Mouse (Mus musculus) hindbrain, embryonic 15.5 days (tissue): Measurements from ENCODE around the gene Nup93. TPM values are rescaled to one million over a fixed set of nuclear protein-coding genes. Genes with fewer than 3 reads are reported as not detected.

Source experiments
- ATAC-seq: fragments of 200-750 bp; cut with Nextera tagmentation; 2 replicates; pipeline ENCODE4 v1.8.0; 2017; ENCODE audit warnings: low read depth, moderate number of reproducible peaks, moderate TSS enrichment; ENCODE audit not compliant: low FRiP score
- H3K27ac ChIP-seq: fragments of 300-500 bp; sonication (generic); replicated peaks from 2 replicates; pipeline ENCODE4 v1.5.1; 2015; ENCODE audit warnings: mild to moderate bottlenecking, inconsistent platforms
- H3K27me3 ChIP-seq: fragments of 300-500 bp; sonication (generic); 2 replicates; pipeline ENCODE4 v1.6.1; 2015; ENCODE audit warnings: control low read depth, inconsistent platforms
- H3K36me3 ChIP-seq: fragments of 300-500 bp; sonication (generic); 2 replicates; pipeline ENCODE4 v1.6.1; 2015; ENCODE audit warnings: control low read depth, inconsistent platforms
- H3K4me1 ChIP-seq: fragments of 300-500 bp; sonication (generic); replicated peaks from 2 replicates; pipeline ENCODE4 v1.6.1; 2015; ENCODE audit warnings: control low read depth, inconsistent platforms
- H3K4me2 ChIP-seq: fragments of 300-500 bp; sonication (generic); 2 replicates; pipeline ENCODE4 v1.6.1; 2015; ENCODE audit warnings: moderate library complexity, mild to moderate bottlenecking, inconsistent platforms
- H3K4me3 ChIP-seq: fragments of 300-500 bp; sonication (generic); 2 replicates; pipeline ENCODE4 v1.5.1; 2015; ENCODE audit warnings: mild to moderate bottlenecking, inconsistent platforms
- H3K9ac ChIP-seq: fragments of 300-500 bp; sonication (generic); 2 replicates; pipeline ENCODE4 v1.6.1; 2015; ENCODE audit warnings: inconsistent platforms
- H3K9me3 ChIP-seq: fragments of 300-500 bp; sonication (generic); 2 replicates; pipeline ENCODE4 v1.6.1; 2016; ENCODE audit warnings: control low read depth, inconsistent platforms
- WGBS: fragments of 180-500 bp; shearing (Covaris S2); methylation state at CpG from one replicate; pipeline ENCODE4 v1.1.7; 2015; 5-methylcytosine and 5-hydroxymethylcytosine counted together
- polyA plus RNA-seq: library from polyadenylated mRNA; unstranded; fragments of >200 nt; fragmentation: Nextera tagmentation; extraction: Ambion mirVana; gene quantifications from 2 replicates; pipeline ENCODE4 v1.2.1, GENCODE M21; 2015

Nup93 gene
- polyA plus RNA-seq, 1 experiment from 2014 or later, result 58.9 TPM

DNA sequence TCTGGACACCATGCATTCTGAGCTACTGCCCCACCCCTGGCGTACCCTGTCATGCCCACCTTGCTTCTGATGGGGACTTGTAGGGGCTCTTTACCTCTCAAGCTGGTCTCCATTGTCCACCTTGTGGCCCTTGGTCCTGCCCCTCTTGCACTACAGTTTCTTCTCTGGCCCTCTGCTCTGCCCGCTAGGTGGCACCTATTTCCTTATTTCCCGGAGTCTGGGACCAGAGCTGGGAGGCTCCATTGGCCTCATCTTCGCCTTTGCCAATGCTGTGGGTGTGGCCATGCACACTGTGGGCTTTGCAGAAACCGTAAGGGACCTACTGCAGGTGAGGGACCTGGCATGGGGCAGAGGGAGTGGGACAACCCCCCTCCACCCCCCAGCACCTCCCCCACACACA is 119.0 kb downstream of the Nup93 start:
- H3K4me2 ChIP-seq, result no peak overlapping the region
- H3K9ac ChIP-seq, result no peak overlapping the region
- no peak for ATAC-seq
- 55% methylated on average over 5 of the region's 5 CpGs for WGBS
- no peak overlapping the region for H3K4me3 ChIP-seq
- no peaks in the 10 kb centered on the region for H3K36me3 ChIP-seq
- no peak overlapping the region for H3K27ac ChIP-seq
- no peaks in the 10 kb centered on the region for H3K27me3 ChIP-seq
- H3K9me3 ChIP-seq, result no peaks in the 10 kb centered on the region
- H3K4me1 ChIP-seq, result no peaks in the 10 kb centered on the region

DNA sequence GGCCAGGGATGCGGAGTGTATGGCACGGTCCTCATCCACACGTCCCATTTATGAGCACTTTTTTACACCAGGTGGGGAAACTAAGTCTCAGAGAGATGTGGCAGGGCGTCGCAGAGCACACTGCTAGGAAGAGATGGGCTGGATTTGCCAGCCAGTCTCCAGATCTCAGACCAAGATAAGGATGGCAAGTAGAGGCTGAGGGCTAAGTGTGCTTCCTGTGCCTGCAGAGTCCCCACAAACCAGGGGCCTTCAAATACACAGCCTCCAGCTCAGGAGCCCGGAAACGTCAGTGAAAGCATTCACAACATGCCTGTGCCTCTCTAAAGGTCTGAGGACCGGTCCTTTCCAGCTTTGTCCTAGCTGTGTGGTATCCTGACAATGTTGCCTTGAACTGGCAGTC is 123.2 kb downstream of the Nup93 start:
- Histone ChIP-seq H3K4me2 (no peak overlapping the region), H3K36me3 (no peaks in the 10 kb centered on the region), H3K4me3 (no peak overlapping the region), H3K4me1 (no peaks in the 10 kb centered on the region), H3K27me3 (no peaks in the 10 kb centered on the region), H3K9ac (no peak overlapping the region), H3K27ac (no peak overlapping the region), H3K9me3 (no peaks in the 10 kb centered on the region)
- 89% methylated on average over 8 of the region's 8 CpGs for WGBS
- no peak for ATAC-seq

DNA sequence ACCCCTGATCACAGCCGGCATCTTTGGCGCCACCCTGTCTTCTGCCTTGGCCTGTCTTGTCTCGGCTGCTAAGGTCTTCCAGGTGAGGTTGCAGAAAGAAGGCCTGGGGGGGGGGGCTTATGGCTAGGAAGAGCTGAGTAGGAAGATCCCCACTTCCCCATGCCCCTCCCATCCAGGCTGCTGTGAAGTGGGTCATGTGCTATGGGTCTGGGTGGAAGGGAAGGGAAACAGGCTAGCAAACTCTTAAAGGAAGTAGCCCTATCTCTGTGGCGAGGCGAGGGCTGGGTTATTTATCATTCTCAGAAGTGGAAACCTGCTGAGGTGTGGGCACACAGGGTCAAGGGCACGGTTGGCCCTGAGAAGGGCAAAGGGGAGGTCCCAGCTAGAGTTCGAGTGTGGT is 126.4 kb downstream of the Nup93 start:
- Histone ChIP-seq H3K4me1 (no peaks in the 10 kb centered on the region), H3K9ac (no peak overlapping the region), H3K27ac (no peak overlapping the region), H3K9me3 (no peaks in the 10 kb centered on the region), H3K4me2 (no peak overlapping the region), H3K27me3 (no peaks in the 10 kb centered on the region), H3K4me3 (no peak overlapping the region), H3K36me3 (no peaks in the 10 kb centered on the region)
- ATAC-seq, result no peak
- WGBS, result 83% methylated on average over 7 of the region's 7 CpGs

DNA sequence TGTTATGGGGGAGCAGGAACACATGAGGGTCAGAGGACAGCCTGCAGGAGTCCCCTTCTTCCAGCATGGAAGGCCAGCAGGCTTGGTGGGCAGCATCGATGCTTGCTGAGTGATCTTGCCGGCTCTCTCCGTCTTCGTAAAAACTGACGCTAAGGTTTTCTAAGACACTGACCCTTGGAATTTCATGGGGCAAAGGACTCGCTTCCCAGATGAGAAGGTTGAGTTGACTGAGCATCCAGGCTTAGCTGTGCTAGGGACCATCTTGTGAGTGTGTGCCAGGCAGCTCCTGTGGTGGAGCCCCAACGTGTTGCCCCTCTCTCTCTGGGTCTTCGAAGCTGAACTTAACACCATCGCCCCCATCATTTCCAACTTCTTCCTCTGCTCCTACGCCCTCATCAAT is 128.3 kb downstream of the Nup93 start:
- no peak overlapping the region for H3K27ac ChIP-seq
- no peak overlapping the region for H3K4me2 ChIP-seq
- H3K9me3 ChIP-seq, result no peaks in the 10 kb centered on the region
- no peak overlapping the region for H3K9ac ChIP-seq
- H3K4me1 ChIP-seq, result no peaks in the 10 kb centered on the region
- WGBS, result 89% methylated on average over 10 of the region's 10 CpGs
- no peaks in the 10 kb centered on the region for H3K36me3 ChIP-seq
- no peaks in the 10 kb centered on the region for H3K27me3 ChIP-seq
- no peak overlapping the region for H3K4me3 ChIP-seq
- no peak for ATAC-seq

DNA sequence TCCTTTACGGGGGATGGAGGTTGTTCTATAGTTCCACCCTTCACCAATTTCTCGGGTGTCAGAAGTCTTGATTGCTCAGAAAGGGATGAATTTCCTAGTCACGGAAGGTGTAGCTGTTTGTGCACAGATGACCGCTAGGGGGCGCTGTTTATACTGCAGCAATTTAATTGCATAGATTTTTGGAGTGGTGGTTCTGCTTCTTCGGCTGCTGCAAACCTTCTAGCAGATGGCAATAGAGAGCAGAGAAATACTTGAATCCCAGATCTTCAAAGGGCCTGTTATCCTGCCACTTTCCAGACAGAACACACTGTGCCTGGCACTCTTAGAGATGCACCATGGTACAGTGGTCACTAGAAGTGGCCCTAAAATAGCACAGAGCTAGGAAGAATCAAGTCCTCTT is 128.9 kb downstream of the Nup93 start:
- H3K36me3 ChIP-seq, result no peaks in the 10 kb centered on the region
- ATAC-seq, result no peak
- H3K9ac ChIP-seq, result no peak overlapping the region
- H3K27ac ChIP-seq, result no peak overlapping the region
- 7% methylated on average over 6 of the region's 6 CpGs for whole genome bisulfite sequencing
- H3K4me3 ChIP-seq, result no peak overlapping the region
- H3K27me3 ChIP-seq, result no peaks in the 10 kb centered on the region
- H3K4me1 ChIP-seq, result no peaks in the 10 kb centered on the region
- H3K4me2 ChIP-seq, result no peak overlapping the region
- H3K9me3 ChIP-seq, result no peaks in the 10 kb centered on the region

DNA sequence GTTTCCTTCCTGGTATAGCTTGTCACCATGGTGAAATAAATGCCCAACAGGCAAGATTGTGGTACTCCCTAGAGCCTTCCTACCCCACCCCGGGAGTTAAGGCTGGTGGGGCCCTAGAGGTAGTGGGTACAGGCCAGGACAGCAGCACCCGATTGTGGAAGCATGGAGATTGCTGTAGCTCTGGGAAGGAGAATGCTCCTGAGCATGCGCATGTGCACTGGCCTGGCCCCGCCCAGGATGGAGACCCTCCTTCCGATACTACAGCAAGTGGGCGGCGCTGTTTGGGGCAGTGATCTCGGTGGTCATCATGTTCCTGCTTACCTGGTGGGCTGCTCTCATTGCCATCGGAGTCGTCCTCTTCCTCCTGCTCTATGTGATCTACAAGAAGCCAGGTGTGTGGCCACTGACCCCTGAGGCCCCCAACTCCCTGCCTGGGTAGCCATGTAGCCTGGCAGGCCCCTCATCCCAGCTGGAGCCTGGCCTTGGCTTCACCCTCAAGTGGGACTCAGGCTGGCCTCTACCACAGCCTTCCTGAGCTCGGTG is 129.5 kb downstream of the Nup93 start:
- H3K36me3 ChIP-seq, result no peaks in the 10 kb centered on the region
- no peaks in the 10 kb centered on the region for H3K9me3 ChIP-seq
- H3K4me1 ChIP-seq, result no peaks in the 10 kb centered on the region
- 82% methylated on average over 11 of the region's 11 CpGs for WGBS
- H3K27me3 ChIP-seq, result no peaks in the 10 kb centered on the region
- no peak overlapping the region for H3K9ac ChIP-seq
- ATAC-seq, result no peak
- no peak overlapping the region for H3K4me3 ChIP-seq
- no peak overlapping the region for H3K27ac ChIP-seq
- H3K4me2 ChIP-seq, result no peak overlapping the region

DNA sequence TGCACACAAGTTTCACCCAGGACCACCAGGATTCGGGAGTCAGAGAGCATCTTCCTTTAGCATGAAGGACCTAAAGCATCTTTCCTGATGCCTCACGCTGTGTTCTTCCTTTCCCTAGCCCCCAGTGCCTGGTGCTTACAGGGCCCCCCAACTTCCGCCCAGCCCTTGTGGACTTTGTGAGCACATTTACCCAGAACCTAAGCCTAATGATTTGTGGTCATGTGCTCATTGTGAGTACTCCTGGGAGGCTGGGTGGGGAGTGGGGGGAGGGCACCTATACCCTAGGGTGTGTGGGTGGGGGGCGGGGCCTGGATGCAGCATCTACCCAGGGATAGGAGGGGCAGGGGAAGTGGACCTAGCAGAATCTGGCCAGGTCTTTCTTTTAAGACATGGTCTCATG is 131.3 kb downstream of the Nup93 start:
- no peak overlapping the region for H3K4me2 ChIP-seq
- whole genome bisulfite sequencing, result 91% methylated on average over 4 of the region's 4 CpGs
- no peaks in the 10 kb centered on the region for H3K36me3 ChIP-seq
- H3K9me3 ChIP-seq, result no peaks in the 10 kb centered on the region
- no peaks in the 10 kb centered on the region for H3K4me1 ChIP-seq
- no peak overlapping the region for H3K9ac ChIP-seq
- no peak overlapping the region for H3K4me3 ChIP-seq
- ATAC-seq, result no peak
- no peaks in the 10 kb centered on the region for H3K27me3 ChIP-seq
- no peak overlapping the region for H3K27ac ChIP-seq

DNA sequence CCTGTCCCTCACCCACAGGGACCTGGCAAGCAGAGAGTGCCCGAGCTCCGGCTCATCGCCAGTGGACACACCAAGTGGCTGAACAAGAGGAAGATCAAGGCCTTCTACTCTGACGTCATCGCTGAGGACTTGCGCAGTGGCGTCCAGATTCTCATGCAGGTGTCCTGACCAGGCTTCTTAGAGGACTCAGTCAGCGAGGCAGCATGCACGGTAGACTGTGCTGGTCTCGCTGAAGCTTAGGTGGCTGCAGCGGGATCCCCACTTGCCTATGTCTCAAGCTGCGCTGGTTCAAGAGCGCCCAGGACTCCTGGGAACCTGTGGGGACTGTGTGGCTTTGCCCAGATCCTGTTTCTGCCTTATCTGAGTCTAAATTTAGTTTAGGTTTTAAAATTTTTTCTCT is 131.9 kb downstream of the Nup93 start:
- H3K4me2 ChIP-seq, result no peak overlapping the region
- H3K36me3 ChIP-seq, result no peaks in the 10 kb centered on the region
- ATAC-seq, result no peak
- no peak overlapping the region for H3K4me3 ChIP-seq
- H3K27me3 ChIP-seq, result no peaks in the 10 kb centered on the region
- H3K27ac ChIP-seq, result no peak overlapping the region
- no peak overlapping the region for H3K9ac ChIP-seq
- WGBS, result 94% methylated on average over 13 of the region's 13 CpGs
- H3K9me3 ChIP-seq, result no peaks in the 10 kb centered on the region
- H3K4me1 ChIP-seq, result no peaks in the 10 kb centered on the region

DNA sequence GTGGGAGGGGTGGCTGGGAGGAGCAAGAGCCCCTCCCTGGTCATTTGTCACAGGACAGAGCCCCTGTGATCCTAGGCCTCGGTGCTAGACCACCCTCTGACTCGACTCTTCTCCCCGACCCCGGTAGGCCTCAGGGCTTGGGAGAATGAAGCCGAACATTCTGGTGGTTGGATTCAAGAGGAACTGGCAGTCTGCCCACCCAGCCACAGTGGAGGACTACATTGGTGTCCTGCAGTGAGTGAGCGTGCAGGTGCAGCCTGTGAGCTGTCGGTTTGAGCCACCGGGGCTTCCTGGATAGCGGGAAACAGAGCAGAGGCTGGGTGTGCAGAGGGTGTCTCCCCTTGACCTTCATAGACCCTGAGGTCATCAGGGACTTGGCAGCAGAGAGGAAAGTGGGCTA is 134.1 kb downstream of the Nup93 start:
- Histone ChIP-seq H3K4me1 (no peaks in the 10 kb centered on the region), H3K27ac (no peak overlapping the region), H3K4me3 (no peak overlapping the region), H3K9ac (no peak overlapping the region), H3K27me3 (no peaks in the 10 kb centered on the region), H3K4me2 (no peak overlapping the region), H3K9me3 (no peaks in the 10 kb centered on the region), H3K36me3 (no peaks in the 10 kb centered on the region)
- WGBS, result 62% methylated on average over 9 of the region's 9 CpGs
- ATAC-seq, result no peak

DNA sequence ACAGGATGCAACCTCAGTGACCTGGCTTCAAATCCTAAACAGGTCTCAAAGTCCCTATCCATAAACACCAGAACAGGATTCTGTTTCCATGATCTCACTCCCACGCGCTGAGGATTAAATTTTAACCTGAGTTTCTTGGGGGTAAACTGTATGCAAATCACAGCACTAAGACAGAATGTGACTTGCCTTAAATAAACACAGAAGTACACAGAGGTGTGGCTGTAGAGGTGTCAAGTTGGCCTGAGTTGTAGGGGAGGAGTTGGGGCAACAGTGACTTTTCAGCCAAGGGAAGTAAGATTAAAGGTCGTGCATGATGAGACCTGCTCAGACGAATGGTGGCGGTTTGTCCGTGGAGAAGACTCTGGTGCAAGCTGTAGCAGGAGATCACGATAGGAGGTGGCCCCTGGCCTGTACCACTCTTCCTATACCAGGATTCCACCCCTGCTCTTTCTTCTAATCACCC is 139.7 kb downstream of the Nup93 start:
- Histone ChIP-seq H3K36me3 (no peaks in the 10 kb centered on the region), H3K9ac (no peak overlapping the region), H3K4me3 (no peak overlapping the region), H3K9me3 (no peaks in the 10 kb centered on the region), H3K4me2 (no peak overlapping the region), H3K27me3 (no peaks in the 10 kb centered on the region), H3K27ac (no peak overlapping the region), H3K4me1 (no peaks in the 10 kb centered on the region)
- WGBS, result 93% methylated on average over 7 of the region's 7 CpGs
- no peak for ATAC-seq

DNA sequence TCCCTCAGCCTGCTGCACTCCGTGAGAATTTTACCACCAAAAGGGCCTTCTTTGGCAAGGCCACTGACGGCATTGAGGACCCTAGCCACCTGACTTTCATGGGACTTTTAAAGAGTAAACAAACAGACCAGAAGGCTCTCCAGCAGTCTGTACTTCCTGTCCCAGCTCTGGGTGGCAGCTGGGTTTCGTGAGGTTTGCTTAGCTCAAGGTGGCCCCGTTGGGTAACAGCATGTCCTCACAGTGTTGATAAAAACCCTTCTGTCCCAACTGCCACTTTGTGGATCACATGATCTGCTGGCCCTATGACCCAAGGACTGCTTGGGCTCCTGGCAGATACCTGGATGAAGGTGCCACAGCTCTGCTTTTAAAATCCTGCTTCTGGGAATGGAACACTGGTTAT is 140.2 kb downstream of the Nup93 start:
- WGBS, result 84% methylated on average over 4 of the region's 4 CpGs
- Histone ChIP-seq H3K27ac (no peak overlapping the region), H3K36me3 (no peaks in the 10 kb centered on the region), H3K27me3 (no peaks in the 10 kb centered on the region), H3K9me3 (no peaks in the 10 kb centered on the region), H3K4me3 (no peak overlapping the region), H3K9ac (no peak overlapping the region), H3K4me1 (no peaks in the 10 kb centered on the region), H3K4me2 (no peak overlapping the region)
- ATAC-seq, result no peak

DNA sequence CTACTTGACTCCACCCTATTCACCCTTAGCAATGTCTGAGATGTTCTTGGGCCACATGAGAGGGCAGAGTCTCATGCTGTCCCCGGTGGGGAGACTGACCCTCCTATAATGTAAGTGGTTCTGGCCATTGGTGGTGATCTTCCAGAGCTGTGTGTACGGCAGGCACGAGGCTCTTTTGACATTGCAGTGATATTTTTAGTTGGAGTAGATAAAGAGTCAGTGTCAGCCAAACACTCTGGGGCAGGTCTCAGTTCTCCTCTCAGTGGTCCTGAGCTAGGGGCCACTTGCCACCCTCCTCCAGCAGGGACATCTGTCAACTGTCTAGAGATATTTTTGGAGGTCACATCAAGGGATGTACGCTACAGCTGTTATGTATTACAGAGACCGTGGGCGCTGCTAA is 142.9 kb downstream of the Nup93 start:
- no peaks in the 10 kb centered on the region for H3K27me3 ChIP-seq
- H3K9me3 ChIP-seq, result no peaks in the 10 kb centered on the region
- no peaks in the 10 kb centered on the region for H3K4me1 ChIP-seq
- no peak overlapping the region for H3K9ac ChIP-seq
- ATAC-seq, result no peak
- 88% methylated on average over 6 of the region's 6 CpGs for WGBS
- H3K36me3 ChIP-seq, result no peaks in the 10 kb centered on the region
- no peak overlapping the region for H3K4me3 ChIP-seq
- no peak overlapping the region for H3K27ac ChIP-seq
- no peak overlapping the region for H3K4me2 ChIP-seq

DNA sequence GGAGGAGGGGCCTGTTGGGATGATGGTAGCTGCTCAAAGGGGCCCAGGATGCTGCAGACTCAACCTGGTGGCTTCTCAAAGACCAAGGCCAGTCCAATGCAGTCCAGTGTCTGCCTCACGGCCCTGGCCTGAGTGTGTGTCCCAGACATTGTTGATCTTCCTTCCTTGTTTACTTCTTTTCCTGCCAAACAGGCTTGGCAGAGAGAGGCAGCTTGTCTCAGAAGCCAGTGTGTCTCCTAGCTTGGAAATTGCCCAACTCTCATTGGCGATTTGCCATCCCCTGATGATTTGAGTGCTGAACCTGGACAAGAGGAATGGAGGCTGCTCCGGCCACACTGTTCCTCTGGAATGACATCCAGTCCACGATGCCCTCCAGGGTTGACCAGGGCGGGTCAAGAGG is 144.2 kb downstream of the Nup93 start:
- 63% methylated on average over 5 of the region's 5 CpGs for WGBS

More for the DNA sequence above, 144.2 kb downstream of the Nup93 start:
- no peaks in the 10 kb centered on the region for H3K27me3 ChIP-seq
- no peaks in the 10 kb centered on the region for H3K36me3 ChIP-seq
- ATAC-seq, result 0 out of 2 replicates have a peak, but pooled peaks have one; percentile 42
- H3K4me2 ChIP-seq, result no peak overlapping the region
- H3K9ac ChIP-seq, result no peak overlapping the region
- 0 out of 2 replicates have a peak, but pooled peaks cover 3% of the 10 kb centered on the region for H3K4me1 ChIP-seq
- H3K4me3 ChIP-seq, result no peak overlapping the region
- H3K27ac ChIP-seq, result no peak overlapping the region
- no peaks in the 10 kb centered on the region for H3K9me3 ChIP-seq
